Mouse (Mus musculus) embryo, embryonic 10.5 days (tissue): ENCODE measurements around the gene Ncdn.

Source experiments
- DNase-seq: peaks from one replicate; pipeline ENCODE4 v3.0.0-alpha.2; 2015; ENCODE audit warnings: low spot score

Ncdn gene

DNA sequence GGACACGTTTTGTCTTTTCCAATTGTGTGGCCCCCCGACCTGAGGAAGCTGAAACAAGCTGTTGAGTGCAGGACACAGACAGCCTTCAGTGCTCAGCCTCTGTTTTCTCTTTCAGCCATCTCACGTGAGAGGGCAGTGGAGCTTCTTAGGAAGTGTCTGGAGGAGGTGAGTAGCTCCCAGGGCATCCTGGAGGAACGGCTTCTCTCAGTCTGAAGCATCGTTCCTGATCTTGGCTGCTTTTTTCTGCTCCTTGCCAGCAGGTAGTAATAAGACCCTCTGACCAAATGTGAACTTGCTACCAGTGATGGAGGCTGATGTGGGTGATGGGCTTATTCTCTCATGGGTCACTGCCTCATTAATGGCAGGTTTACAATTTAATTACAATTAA is 45.8 kb downstream of the Ncdn start:
- no peak for DNase-seq

- peak; percentile 84 for DNase-seq
Measured at GRCm38 (mm10) chr4:126706630-126707438, 46.4 kb downstream of the Ncdn start.

GRCm38 (mm10) chr4:126696908-126697307 is 56.3 kb downstream of the Ncdn start:
- no peak for DNase-seq
